Mouse (Mus musculus): ENCODE results near the gene Senp7.
"Not testable (repeated sequence)": the region's sequence is repeated elsewhere in the genome, so short reads cannot be mapped to it uniquely, and the experiment has no call there.

Gene Senp7

DNA sequence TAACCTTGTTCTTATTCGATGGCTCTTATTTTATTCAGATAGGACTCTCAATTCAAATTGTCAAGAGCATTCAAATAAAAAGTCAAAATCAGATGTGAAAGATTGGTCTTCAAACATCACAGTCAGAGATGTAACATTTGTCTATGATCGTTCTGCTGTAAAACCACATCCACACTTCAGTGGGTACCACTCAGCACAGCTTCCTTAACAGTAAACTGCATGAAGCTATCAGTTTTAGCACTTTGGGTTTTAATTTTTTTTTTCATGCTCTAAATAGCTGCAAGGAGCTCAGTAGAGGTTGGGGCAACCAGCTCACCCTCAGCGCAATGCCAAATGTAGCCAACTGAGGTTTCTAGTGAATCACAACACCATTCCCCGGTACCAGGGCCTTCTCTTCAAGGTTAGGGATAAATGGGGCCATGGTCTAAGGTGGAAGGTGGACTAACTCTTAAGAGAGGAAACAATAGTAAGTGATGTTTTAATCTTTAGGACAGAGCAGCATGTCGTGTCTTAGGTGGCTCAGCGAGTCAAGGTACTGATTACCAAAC lies 20.5 kb downstream of the Senp7 start:
- DNase-seq, result no peak

DNA sequence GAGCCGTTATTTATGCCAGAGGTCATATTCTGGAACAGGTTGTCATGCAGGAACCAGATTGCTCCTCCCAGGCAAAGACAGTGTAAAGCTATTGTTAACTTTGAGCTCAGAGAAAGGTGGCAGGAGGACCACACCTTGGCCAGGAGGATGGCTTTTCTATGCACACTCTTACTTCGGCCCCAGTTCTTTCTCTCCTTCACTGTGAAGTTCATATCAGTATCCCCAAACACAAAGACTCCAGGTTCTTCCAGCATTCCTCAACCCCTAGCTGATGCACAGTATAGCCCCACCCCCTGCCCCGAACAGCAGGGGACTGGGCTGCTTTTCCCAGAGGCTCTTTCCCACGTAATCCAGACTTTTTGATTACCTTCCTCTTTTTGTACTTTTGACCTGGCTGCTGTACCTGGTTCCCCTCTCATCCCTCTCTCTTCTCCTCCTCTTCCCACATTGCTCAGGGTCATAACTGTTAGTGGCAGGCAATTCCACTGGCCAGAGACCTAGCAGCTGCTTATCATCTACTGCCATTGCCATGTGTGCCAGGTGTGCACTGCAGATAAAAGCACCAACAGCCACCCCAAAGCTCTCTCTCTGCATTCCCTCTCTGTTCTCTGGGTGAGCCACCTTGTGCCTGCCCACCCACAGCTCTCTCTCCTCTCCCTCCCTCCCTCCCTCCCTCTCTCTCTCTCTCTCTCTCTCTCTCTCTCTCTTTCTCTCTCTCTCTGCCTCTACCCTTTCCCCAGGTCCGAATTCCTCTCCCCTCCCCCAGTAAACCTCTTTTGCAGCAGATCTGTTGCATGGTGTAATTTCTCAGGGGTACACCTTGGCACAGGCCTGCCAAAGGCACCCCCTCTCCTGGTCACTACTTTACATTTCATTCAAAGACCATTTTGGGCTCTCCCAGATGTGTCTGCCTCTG lies 23.4 kb downstream of the Senp7 start:
- no peak for DNase-seq

DNA sequence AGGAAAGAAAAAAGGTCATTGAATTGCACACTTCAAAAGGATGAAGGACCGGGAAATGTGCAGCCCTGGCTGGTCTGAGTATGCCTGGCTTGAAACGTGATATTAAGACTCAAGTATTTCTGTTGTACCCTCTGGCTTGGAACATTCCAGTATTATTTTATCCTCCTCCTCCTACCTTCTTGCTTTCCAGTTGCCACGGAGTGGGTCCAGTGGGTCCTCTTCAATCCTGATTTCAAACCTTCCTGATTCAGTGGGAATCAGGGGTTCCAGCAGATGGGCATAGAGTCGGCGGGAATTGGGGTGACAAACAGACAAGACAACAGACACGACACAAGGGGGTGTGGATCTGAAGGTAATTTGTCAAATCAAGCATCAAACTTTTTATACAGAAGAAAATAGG lies 24.4 kb downstream of the Senp7 start:
- DNase-seq, result no peak

DNA sequence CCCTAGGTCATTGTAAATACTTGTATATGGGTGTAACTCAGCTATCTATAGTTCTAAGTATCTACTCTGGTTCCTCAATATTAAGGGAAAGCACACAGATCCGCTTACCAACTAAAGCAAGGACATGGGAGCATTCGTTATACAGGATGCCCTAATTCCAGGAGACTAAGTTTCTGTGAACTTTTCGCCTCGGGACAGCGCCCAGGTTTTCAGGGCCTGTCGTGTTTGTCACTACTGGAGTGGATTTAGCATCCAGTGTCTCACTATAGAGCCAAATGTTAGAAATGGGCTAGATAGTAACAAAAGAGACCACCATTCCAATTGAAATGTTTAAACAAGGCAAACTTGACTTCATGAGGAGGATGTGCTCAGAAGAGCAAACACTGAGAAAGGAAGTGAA lies 25.0 kb downstream of the Senp7 start:
- DNase-seq, result not testable (repeated sequence)

DNA sequence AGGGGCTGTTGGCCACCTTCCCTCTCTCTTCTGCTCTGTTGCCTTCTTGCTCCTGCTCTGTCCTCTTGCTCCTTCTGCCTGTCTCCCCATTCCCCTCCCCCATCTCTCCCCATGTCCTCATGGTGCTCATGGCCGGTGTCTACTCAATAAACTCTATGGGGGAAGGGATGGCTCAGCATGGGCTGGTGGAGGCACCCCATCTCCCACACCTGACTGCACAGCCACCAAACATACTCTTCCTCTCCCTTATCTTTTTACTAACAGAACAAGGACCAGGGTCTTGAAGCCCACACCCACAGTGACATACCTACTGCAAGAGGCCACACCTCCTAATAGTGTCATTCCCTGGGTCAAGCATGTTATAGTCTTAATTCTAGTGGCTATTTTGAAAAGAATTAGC lies 26.0 kb downstream of the Senp7 start:
- DNase-seq, result no peak

DNA sequence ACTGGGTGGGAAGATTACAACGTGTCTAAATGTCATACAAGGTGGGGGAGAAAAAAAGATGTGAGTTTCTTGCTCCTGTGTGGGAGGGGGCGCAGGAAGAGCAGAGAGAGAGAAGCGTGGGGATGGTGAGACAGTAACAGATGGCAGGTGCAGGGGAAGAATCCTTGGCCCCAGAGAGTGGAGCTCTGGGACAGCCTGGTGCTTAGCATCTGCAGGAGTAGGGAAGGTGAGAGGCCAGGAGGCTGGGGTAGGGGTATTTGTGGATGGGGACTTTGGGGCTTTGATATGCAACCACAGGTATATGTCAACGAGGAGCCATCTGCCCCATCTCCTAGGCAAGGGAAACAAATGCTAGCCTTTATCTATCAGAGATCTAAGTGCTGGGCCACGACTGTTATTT lies 26.4 kb downstream of the Senp7 start:
- no peak for DNase-seq

DNA sequence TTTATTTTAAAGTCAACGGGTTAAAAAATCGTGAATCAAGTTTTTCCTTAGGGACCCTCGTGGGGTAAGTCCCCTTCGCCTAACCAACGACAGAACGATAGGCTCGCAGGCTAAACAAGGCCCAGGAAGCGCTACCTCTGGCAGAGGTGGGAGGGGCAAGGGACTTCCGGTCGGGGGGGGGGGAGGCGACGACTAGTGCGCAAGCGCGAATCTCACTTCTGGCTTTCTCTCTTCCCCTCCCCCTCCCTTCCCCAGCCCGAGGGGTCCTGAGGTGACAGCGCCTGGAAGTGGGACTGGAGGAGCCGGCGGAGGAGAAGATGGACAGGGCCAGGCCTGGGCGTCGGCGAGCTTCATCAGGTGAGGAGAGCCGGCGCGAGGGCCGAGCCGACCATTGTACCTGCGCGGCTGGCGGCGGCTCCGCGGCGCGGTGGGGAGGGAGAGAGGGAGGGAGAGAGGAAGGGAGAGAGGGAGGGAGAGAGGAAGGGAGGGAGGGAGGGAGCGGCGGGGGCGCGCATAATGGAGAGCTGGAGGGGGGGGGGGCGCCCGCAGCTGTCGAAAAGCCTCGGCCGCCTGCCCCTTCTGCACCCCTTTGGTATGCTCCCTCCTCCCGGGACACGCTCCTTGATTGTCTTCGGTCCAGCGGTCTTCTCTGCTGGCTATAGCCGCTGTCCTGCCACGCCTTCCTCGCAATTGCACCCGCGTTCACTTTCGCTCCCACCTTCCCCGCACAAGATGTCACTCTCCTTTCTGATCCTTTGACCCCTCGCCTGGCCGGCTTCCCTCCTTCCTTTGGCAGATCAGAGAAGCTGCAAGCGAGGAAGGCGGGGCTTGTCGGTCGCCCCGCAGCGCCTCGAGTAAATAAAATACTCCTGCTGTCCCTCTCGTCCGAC lies 27.3 kb downstream of the Senp7 start:
- peak; percentile 91 to 94 for DNase-seq

DNA sequence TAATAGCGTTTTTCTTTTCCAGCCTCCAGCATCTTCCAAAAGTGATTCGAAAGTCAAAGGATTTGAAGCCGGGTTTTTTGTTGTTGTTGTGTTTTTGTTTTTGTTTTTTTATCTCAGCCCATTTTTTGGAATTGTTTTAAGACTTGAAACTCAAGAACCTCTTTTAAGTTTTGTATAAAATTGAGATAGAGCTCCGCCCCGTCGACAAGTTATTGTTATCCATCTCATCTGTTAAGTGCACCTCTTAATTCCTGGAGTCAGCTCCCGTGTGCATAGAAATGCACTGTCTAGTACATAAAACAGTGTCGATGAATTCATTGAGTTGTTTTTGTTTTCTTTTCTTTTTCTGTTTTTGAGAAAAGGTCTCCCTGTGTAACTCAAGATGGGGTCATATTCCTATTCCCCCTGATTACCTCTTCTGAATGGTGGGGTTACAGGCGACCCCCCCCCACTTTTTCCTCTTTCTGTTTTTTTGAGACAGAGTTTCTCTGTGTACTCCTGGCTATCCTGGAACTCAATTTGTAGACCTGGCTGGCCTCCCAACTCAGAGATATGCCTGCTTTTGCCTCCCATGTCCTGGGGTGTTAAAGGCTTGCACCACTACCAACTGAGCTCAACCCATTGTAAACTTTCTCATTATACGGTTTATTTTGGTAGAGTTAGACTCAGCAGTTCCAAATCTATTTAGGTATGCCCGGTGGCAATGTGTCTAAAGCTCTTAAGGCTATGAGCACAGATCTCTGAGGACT lies 28.2 kb downstream of the Senp7 start:
- DNase-seq, result peak in 1 of 2 experiments; percentile 14

DNA sequence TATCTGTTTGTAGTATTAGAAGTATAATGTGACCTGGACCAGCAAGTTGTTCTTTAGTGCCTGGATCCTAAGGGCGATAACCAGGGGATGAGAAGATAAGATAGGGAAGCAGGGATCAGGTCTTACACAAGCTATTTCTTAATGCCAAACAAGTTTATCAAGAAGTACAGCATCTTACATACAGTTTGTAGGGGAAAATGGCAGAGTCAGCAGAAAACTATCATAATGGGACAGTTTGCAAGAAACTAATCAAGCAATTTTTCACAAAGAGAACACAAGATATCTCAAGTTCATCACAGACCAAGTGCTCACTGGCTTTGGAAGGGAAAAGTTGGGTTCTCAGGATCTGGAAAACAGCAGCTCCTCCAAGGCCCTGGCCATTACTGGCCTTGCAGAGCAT lies 31.3 kb downstream of the Senp7 start:
- no peak for DNase-seq

DNA sequence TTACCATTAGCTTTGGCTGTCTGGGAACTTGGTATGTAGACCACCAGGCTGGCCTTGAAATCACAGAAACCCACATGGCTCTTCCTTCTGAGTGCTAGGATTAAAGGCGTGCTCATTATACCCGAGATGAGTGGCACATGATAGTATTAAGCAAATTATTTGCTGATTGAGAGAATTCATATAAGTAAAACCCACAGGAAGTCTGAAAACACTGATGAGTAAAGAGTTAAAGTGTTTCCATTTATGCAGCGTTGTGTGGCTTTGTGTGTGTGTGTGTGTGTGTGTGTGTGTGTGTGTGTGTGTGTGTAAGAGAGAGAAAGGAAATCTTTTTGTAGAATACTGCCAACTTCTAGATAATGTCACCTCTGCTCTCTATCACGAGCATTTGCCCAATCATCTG lies 33.6 kb downstream of the Senp7 start:
- no peak for DNase-seq

DNA sequence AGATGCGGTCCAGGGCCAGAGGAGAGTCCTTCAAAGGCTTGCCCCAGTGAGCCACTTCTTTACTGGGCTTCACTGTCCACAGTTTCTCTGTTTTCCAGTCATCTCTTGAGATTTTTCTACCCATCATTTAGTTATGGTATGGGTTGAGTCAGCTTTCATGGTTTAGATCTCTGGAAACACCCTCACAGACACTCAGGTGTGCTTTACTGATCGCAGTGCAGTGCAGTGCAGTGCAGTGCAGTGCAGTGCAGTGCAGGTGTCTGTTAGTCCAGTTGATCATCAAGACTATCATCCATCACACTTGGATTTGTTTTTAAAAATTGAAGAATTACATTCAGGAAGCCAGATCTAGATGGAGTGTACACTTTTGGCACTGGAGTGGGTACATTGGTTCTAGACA lies 38.2 kb downstream of the Senp7 start:
- no peak for DNase-seq

DNA sequence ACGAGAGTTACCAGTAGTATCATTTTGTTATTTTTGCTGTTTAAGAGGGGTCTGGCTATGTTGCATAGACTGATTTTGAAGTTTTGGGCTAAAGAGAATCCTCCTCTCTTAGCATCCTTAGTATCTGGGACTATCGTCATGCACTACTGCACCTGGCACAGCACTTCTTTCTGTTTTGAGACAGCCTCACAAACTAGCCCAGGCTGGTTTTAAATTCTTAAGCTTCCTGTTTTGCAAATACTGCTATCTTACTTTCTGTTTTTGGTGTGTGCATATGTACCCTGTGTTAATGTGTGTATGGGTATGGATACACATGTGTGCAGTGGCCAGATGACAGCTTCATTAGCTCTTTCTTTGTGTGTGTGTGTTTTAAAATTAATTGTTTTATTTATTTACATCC lies 42.2 kb downstream of the Senp7 start:
- no peak for DNase-seq

DNA sequence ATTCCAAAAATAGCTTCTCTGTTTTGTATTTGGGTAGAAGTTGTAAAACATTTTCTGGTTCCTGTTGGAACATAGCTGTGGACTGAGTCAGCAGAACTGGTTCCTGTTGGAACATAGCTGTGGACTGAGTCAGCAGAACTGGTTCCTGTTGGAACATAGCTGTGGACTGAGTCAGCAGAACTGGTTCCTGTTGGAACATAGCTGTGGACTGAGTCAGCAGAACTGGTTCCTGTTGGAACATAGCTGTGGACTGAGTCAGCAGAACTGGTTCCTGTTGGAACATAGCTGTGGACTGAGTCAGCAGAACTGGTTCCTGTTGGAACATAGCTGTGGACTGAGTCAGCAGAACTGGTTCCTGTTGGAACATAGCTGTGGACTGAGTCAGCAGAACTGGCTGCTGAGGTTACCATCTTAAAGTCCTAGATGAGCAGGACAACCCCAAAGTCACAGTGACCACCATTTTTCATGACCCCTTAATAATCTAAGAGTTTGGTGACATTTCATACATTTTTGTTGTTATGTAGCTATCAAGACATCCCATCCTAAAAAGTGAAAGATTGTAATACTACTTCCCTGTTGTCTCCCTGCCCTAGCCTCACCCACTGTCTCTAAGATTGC lies 48.4 kb downstream of the Senp7 start:
- DNase-seq, result not testable (repeated sequence)

DNA sequence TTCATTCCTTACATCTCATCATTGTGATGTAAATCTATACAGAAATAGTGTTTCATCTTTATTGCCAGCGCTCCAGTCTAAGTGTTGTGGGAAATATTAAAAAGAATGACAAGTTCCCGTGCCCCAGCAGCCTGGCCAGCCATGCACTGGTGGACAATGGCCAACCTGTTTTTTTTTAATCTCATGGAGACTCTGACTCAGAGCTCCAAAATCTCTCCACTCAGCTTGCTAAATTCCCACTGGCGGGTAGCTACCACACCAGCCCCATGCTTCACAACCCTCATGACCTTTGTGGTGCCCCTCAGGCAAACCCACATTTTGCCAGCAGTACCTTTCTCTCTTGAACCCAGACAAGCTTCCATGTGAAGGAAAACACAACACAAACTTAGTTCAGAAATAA lies 67.6 kb downstream of the Senp7 start:
- no peak for DNase-seq

DNA sequence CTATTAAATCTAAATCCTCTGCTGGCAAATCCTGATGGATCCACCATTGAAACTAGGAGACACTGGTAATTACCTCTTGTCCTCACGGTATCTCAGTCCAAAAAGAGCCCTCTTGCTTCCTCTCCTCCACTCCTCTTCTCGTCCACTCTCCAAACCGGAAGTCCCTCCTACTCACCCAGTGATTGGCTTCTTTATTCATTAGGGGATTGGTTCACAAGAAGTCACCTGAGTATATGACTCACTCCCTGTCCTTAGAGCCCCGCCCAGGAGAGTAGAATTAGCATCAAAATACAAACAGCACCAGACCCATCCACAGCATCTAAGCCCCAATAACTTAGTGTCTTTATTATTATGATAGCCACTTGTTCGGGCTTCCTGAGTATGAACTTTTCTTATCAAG lies 68.0 kb downstream of the Senp7 start:
- DNase-seq, result no peak

DNA sequence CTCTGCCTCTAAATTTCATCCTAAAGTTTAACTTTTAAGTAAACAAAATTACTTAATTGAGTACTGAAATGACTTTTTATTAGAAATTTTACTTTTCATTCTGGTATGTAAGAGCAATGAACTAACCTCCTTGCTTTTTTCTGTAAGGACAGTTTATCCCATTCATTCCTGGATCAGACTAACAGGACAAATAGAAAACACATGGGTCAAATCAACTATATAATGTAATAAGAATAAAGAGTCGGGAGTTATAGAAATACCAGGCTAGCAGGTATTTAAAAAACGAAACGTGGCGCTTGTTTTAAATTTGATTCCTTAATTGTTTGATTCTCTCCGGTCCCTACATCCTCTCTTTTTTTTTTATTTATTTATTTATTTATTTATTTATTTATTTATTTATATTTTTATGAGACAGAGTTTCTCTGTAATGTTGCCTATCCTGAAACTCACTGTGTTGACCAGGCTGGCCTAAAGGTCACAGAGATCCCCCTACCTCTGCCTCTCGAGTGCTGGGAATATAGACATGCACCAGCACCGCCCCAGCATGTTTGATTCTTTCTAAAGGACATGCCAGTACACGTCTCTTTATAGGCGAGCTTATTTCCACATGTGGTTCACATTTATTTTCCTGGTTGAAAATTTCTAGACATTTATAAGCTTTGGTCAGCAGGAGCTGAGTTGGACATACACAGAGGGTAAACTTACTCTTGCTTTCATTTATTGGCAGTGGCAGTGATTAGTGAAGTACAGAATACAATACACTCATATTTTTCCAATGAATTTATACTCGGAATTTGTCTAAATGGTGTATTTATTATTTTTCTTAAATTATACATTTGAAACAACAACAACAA lies 69.4 kb downstream of the Senp7 start:
- DNase-seq, result no peak

DNA sequence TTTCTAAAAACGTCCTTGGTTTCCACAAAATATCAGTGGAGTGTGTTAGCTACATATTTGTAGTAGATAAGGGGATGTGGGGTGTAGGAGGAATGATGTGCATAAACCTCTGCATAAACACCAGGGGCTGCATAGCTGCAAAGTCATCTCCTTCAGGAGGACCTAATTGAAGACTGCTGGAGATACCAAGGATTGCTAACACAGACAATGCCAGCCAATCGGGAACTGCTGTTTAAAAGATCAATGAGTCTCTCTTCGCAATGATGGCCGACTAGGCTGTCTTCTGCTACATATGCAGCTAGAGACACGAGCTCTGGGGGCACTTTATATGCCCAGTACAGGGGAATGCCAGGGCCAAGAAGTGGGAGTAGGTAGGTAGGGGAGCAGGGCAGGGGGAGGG lies 74.4 kb downstream of the Senp7 start:
- DNase-seq, result no peak

DNA sequence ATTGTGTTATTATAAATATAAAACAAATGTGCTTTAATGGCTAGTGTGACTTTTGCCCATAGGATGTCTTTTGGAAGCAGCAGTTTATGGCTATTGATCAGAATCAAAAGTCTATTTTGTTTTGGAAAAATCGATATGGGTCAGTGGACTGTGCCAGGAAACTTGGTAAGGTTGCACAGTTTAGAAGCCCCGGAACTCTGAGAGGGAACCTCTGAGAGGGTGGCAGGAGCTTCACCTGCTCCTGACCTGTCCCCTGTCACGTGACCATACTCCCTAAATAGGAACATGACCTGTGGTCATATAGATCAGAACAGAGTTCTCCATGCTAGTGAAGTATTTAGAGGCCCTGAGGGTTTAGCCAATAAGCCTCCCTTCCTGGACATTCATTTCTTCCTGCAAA lies 75.9 kb downstream of the Senp7 start:
- DNase-seq, result no peak

DNA sequence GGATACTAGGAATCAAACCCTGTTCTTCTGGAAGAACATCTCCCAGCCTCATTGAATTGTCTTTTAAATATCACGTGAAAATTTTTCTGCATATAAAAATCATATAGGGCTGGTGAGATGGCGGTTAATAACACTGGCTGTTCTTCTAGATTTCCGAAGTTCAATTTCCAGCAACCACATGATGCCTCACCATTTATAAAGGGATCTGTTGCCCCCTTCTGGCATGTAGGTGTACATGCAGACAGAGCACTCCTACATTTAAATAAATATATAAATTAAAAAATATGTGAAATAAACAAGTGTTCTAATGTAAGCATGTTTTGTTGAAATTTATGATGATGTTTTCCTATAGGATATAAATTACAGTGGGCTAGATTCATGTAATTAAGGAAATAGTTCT lies 83.5 kb downstream of the Senp7 start:
- DNase-seq, result peak in 1 of 2 experiments; percentile 16

DNA sequence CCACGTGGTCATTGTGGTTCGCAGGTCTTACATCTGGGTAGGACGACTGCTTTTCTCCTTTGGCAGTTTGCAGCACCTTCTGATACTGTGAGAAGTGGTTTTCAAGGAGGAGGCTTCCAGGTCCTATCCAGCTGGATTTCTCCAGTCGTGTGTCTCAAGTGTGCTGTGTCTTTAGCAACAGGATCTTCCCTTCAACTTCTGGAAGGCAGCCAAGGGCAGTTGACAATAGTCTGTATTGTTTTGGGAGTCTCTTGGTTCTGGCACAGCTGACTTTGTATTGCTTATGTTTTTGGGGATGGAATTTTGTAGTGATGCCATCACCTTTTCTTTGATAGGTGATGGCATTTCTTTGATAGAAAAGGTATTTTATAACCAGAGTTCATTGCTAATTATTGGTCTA lies 86.0 kb downstream of the Senp7 start:
- peak in 1 of 2 experiments; percentile 50 for DNase-seq

DNA sequence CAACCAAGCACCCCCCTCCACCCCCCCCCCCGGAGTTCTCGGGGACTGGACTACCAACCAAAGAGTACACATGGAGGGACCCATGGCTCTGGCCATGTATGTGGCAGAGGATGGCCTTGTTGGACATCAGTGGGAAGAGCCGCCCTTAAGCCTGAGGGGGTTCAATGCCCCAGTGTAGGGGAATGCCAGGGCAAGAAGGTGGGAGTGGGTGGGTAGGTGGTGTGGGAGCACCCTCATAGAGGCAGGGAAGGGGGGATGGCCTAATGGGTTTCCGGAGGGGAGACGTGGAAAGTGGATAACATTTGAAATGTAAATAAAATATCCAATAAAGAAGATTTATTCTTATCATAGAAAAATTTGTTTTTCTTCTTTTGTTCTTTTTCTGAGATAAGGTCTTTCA lies 89.5 kb downstream of the Senp7 start:
- DNase-seq, result not testable (repeated sequence)

All from kidney, postnatal 25 days (tissue).